Mouse (Mus musculus) stomach, postnatal 0 days (tissue): ENCODE measurements around the gene Furin. TPM values are rescaled to one million over a fixed set of nuclear protein-coding genes. Genes with fewer than 3 reads are reported as not detected.

Experiments used
- ATAC-seq: fragments of 200-750 bp; cut with Nextera tagmentation; 2 replicates; pipeline ENCODE4 v1.8.0; 2017; ENCODE audit not compliant: low FRiP score, low TSS enrichment
- DNase-seq: peaks from one replicate; pipeline ENCODE4 v3.0.0-alpha.2; 2016; ENCODE audit warnings: low spot score
- H3K27ac ChIP-seq: fragments of 300-500 bp; sonication (generic); replicated peaks from 2 replicates; pipeline ENCODE4 v1.5.1; 2014; ENCODE audit warnings: mild to moderate bottlenecking, control low read depth
- H3K27me3 ChIP-seq: fragments of 300-500 bp; sonication (generic); 2 replicates; pipeline ENCODE4 v1.6.1; 2014; ENCODE audit warnings: low read length; ENCODE audit not compliant: control insufficient read depth, insufficient read depth
- H3K36me3 ChIP-seq: fragments of 300-500 bp; sonication (generic); 2 replicates; pipeline ENCODE4 v1.6.1; 2014; ENCODE audit warnings: low read length, mixed read lengths; ENCODE audit not compliant: control insufficient read depth, insufficient read depth
- H3K4me1 ChIP-seq: fragments of 300-500 bp; sonication (generic); replicated peaks from 2 replicates; pipeline ENCODE4 v1.6.1; 2014; ENCODE audit warnings: antibody characterized with exemption; ENCODE audit not compliant: control insufficient read depth, insufficient read depth
- H3K4me2 ChIP-seq: fragments of 300-500 bp; sonication (generic); replicated peaks from 2 replicates; pipeline ENCODE4 v1.6.1; 2014; ENCODE audit warnings: low read depth, mild to moderate bottlenecking, control low read depth, moderate library complexity
- H3K4me3 ChIP-seq: fragments of 300-500 bp; sonication (generic); 2 replicates; pipeline ENCODE4 v1.5.1; 2014; ENCODE audit warnings: low read depth, low read length, control low read depth
- H3K9ac ChIP-seq: fragments of 300-500 bp; sonication (generic); 2 replicates; pipeline ENCODE4 v1.6.1; 2014; ENCODE audit warnings: mild to moderate bottlenecking, low read length, control low read depth, mixed read lengths
- H3K9me3 ChIP-seq: fragments of 300-500 bp; sonication (generic); 2 replicates; pipeline ENCODE4 v1.6.1; 2016; ENCODE audit warnings: low read length; ENCODE audit not compliant: control insufficient read depth
- CTCF ChIP-seq: IDR thresholded peaks from 2 replicates; pipeline ENCODE4 v1.5.1; 2016; ENCODE audit warnings: antibody characterized with exemption, low read depth, mild to moderate bottlenecking, moderate library complexity
- EP300 ChIP-seq: optimal IDR thresholded peaks from 2 replicates; pipeline ENCODE3; 2016; ENCODE audit warnings: antibody characterized with exemption
- WGBS: fragments of 180-500 bp; shearing (Covaris S2); extraction: QIAGEN DNeasy Blood & Tissue Kit; methylation state at CpG from one replicate; pipeline ENCODE4 v1.1.7; 2014; 5-methylcytosine and 5-hydroxymethylcytosine counted together
- polyA plus RNA-seq: library from polyadenylated mRNA; unstranded; fragments of >200 nt; fragmentation: Nextera tagmentation; extraction: Ambion mirVana; gene quantifications from 2 replicates; pipeline ENCODE4 v1.2.1, GENCODE M21; 2015

Furin gene
- polyA plus RNA-seq, 1 experiment from 2014 or later, result 17.6 TPM

DNA sequence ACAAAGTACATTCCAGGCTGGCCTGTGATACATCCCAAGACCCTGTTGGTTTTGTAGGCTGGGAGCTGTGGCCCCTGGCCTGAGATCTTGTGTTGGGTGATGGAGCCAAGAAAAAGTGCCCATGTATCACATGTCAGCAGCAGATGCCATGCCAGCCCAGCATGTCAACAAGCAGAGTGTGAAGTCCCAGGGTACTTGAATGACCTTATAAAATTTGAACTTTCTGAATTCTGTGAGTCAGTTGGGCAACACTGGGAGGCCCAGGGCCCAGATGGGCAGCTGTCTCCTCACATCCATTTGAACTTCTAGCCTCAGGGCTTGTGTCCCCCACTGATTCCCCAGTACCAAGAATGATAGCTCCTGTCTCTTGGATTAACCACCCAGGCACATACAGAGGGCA is 12.4 kb upstream of the Furin start:
- Histone ChIP-seq H3K9me3 (no peaks in the 10 kb centered on the region), H3K4me2 (no peak overlapping the region), H3K27me3 (no peaks in the 10 kb centered on the region), H3K4me1 (no peaks in the 10 kb centered on the region), H3K4me3 (no peak overlapping the region), H3K9ac (no peak overlapping the region), H3K36me3 (no peaks in the 10 kb centered on the region), H3K27ac (no peak overlapping the region)
- TF ChIP-seq CTCF (no peak), EP300 (no peak)
- DNase-seq (no peak), ATAC-seq (no peak)

DNA sequence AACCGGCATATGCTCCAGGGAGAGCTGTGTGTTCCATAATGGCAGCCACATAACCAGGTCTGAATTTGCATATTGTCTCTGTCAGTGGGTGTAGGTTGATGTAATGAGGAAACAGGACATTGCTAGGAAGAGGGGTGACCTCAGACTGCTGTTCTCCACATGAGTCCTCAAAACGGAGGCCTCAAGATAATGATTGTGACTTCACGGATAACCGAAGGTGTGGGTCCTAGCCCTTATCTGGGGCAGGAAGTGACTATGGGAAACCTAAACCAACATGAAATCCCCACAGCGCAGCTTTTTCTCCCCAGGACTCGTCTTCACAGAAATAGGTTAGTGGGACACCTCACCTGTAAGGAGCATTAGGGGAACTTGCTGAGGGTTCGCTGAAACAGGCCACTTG is 11.7 kb upstream of the Furin start:
- Histone ChIP-seq H3K36me3 (no peaks in the 10 kb centered on the region), H3K27me3 (no peaks in the 10 kb centered on the region), H3K4me3 (no peak overlapping the region), H3K4me2 (no peak overlapping the region), H3K9ac (no peak overlapping the region), H3K9me3 (no peaks in the 10 kb centered on the region), H3K4me1 (no peaks in the 10 kb centered on the region), H3K27ac (no peak overlapping the region)
- ATAC-seq, result no peak
- no peak for DNase-seq
- TF ChIP-seq EP300 (no peak), CTCF (no peak)
- WGBS, result 79% methylated on average over 7 of the region's 7 CpGs

DNA sequence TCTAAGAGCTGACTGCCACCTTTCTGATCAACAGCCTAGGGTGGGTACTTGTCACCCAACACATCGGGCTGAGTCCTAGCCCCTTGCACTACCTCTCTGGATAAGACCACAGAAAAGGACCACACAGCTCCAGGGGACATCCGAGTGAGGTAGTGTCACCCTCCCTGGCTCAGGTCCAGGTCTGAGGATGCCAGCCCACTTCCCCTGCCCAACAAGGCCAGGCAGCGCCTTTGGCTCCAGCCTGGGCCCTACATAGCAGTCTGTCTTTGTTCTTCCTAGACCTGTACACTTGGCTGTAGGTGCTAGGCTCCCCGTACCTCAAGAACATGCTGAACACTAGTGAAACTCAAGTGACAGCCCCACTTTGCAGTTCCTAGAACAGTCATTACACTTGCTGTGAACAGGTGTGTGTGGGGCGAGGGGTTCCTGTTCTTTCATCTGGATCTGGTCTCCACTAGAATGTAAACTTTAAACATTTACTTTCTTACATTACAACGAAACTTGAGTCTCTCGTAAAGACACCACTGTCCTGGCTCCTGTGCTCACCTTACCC is 9.1 kb upstream of the Furin start:
- Histone ChIP-seq H3K36me3 (no peaks in the 10 kb centered on the region), H3K9me3 (no peaks in the 10 kb centered on the region), H3K27me3 (no peaks in the 10 kb centered on the region), H3K4me2 (no peak overlapping the region), H3K4me3 (no peak overlapping the region), H3K27ac (no peak overlapping the region), H3K4me1 (no peaks in the 10 kb centered on the region), H3K9ac (no peak overlapping the region)
- ATAC-seq (no peak), DNase-seq (no peak)
- TF ChIP-seq EP300 (no peak), CTCF (no peak)
- WGBS, result 68% methylated on average over 7 of the region's 7 CpGs

DNA sequence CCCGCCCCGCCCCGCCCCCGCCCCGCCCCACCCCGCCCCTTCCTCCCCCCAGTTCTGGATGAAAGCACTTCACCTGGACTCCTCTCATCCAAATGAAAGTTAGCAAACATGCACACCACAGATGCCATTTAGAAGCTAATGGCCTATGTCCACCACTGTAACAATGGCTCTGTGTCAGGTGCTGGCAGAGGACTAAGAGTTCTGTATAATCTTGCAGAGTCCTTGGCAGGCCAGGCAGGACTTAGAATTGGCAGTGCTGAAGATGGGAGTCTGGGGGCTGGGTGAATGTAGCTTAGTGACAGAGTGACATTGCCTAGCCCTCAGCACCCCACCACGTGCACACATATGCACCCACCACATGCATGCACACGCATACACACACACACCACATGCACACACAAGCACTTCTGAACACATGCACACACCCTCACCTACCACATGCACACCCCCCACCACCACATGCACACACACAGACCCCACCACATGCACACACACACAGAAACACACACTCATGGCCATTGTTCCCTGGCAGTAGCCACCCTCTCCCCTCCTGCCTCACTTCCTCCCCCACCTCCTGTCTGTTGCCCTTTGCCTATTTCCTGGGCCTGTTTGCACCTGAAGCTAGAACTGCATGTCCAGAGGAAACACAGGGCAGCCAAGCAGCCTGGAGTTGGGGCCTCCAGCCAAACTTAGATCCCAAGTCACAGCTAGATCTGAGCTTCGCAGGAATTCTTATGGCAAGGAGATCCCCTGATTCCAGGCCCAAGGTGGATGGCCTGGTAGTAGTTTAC is 8.5 kb upstream of the Furin start:
- H3K36me3 ChIP-seq, result no peaks in the 10 kb centered on the region
- H3K27me3 ChIP-seq, result no peaks in the 10 kb centered on the region
- H3K9ac ChIP-seq, result no peak overlapping the region
- TF ChIP-seq CTCF (no peak), EP300 (no peak)
- no peak overlapping the region for H3K4me2 ChIP-seq
- DNase-seq (no peak), ATAC-seq (0 out of 2 replicates have a peak, but pooled peaks have one; percentile 4)
- H3K4me1 ChIP-seq, result no peaks in the 10 kb centered on the region
- no peak overlapping the region for H3K4me3 ChIP-seq
- 70% methylated on average over 9 of the region's 9 CpGs for WGBS
- H3K27ac ChIP-seq, result no peak overlapping the region
- H3K9me3 ChIP-seq, result no peaks in the 10 kb centered on the region

- H3K36me3 ChIP-seq, result no peaks in the 10 kb centered on the region
- H3K9me3 ChIP-seq, result no peaks in the 10 kb centered on the region
- H3K27ac ChIP-seq, result no peak overlapping the region
- H3K9ac ChIP-seq, result no peak overlapping the region
- no peak for TF ChIP-seq CTCF
- TF ChIP-seq EP300, result no peak
- H3K4me2 ChIP-seq, result no peak overlapping the region
- WGBS, result 65% methylated on average over 5 of the region's 5 CpGs
- no peak overlapping the region for H3K4me3 ChIP-seq
- H3K27me3 ChIP-seq, result no peaks in the 10 kb centered on the region
- H3K4me1 ChIP-seq, result no peaks in the 10 kb centered on the region; the same call in 1 of the 2 replicates
- ATAC-seq (no peak), DNase-seq (no peak)
Observed at GRCm38 (mm10) chr7:80412781-80413180, 7.5 kb upstream of the Furin start.

GRCm38 (mm10) chr7:80412279-80412678 is 7.0 kb upstream of the Furin start:
- no peak overlapping the region for H3K4me2 ChIP-seq
- no peaks in the 10 kb centered on the region for H3K27me3 ChIP-seq
- no peak for DNase-seq
- 77% methylated on average over 10 of the region's 10 CpGs for WGBS
- H3K4me1 ChIP-seq, result peaks cover 2% of the 10 kb centered on the region; the same call in 1 of the 2 replicates
- H3K4me3 ChIP-seq, result no peak overlapping the region
- TF ChIP-seq EP300 (no peak), CTCF (no peak)
- no peak overlapping the region for H3K9ac ChIP-seq
- H3K36me3 ChIP-seq, result no peaks in the 10 kb centered on the region
- no peak overlapping the region for H3K27ac ChIP-seq
- no peak for ATAC-seq
- no peaks in the 10 kb centered on the region for H3K9me3 ChIP-seq
